Mouse (Mus musculus): ENCODE measurements around the gene Enpp1.

DNA sequence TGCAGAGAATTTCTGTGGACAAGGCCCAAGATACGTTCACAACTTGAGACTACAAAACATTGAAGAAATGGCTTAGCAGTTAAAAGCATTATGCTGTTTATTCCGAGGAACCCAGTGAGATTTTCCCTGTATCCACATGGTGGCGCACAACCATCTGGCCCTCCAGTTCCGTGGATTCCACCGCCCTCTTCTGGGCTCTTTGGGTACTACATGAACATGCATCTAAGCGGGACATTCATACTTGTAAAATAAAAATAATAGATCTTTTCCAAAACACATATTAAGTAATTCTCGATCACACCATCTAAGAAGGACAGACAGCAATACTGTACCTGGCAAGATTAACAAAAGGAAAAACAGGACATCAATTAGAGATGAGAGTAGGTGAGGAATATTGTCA lies 89.4 kb downstream of the Enpp1 start:
- TF ChIP-seq CTCF (IDR thresholded peaks at IDR 0.05; ENCODE audit: low read depth) (peak; percentile 96), EP300 (IDR thresholded peaks at IDR 0.05; ENCODE audit: low read depth) (no peak)
